Mouse (Mus musculus) stomach, embryonic 16.5 days (tissue): Measurements from ENCODE around the gene Cdc123. TPM values are rescaled to one million over a fixed set of nuclear protein-coding genes. Genes with fewer than 3 reads are reported as not detected.

Experiments used
- ATAC-seq: fragments of 200-750 bp; cut with Nextera tagmentation; 2 replicates; pipeline ENCODE4 v1.8.0; 2017; ENCODE audit warnings: moderate number of reproducible peaks, moderate TSS enrichment; ENCODE audit not compliant: insufficient read depth, low FRiP score
- H3K27ac ChIP-seq: fragments of 300-500 bp; sonication (generic); 2 replicates; pipeline ENCODE4 v1.5.1; 2014; ENCODE audit warnings: low read length
- H3K27me3 ChIP-seq: fragments of 300-500 bp; sonication (generic); 2 replicates; pipeline ENCODE4 v1.6.1; 2014; ENCODE audit warnings: low read length, control low read depth, mixed read lengths; ENCODE audit not compliant: control insufficient read depth, insufficient read depth
- H3K36me3 ChIP-seq: fragments of 300-500 bp; sonication (generic); 2 replicates; pipeline ENCODE4 v1.6.1; 2014; ENCODE audit warnings: low read length; ENCODE audit not compliant: control insufficient read depth, insufficient read depth
- H3K4me1 ChIP-seq: fragments of 300-500 bp; sonication (generic); 2 replicates; pipeline ENCODE4 v1.6.1; 2014; ENCODE audit warnings: low read length, control low read depth, mixed read lengths; ENCODE audit not compliant: control insufficient read depth, insufficient read depth
- H3K4me2 ChIP-seq: fragments of 300-500 bp; sonication (generic); 2 replicates; pipeline ENCODE4 v1.6.1; 2014; ENCODE audit warnings: low read depth, low read length, mixed read lengths
- H3K4me3 ChIP-seq: fragments of 300-500 bp; sonication (generic); replicated peaks from 2 replicates; pipeline ENCODE4 v1.5.1; 2014; ENCODE audit warnings: mild to moderate bottlenecking, low read length
- H3K9ac ChIP-seq: fragments of 300-500 bp; sonication (generic); 2 replicates; pipeline ENCODE4 v1.6.1; 2014; ENCODE audit warnings: low read length
- H3K9me3 ChIP-seq: fragments of 300-500 bp; sonication (generic); replicated peaks from 2 replicates; pipeline ENCODE4 v1.6.1; 2016; ENCODE audit warnings: low read length, control low read depth; ENCODE audit not compliant: control insufficient read depth
- WGBS: fragments of 180-500 bp; shearing (Covaris S2); extraction: QIAGEN DNeasy Blood & Tissue Kit; methylation state at CpG from one replicate; pipeline ENCODE4 v1.1.7; 2014; 5-methylcytosine and 5-hydroxymethylcytosine counted together
- polyA plus RNA-seq: library from polyadenylated mRNA; unstranded; fragments of >200 nt; fragmentation: Nextera tagmentation; extraction: Ambion mirVana; gene quantifications from 2 replicates; pipeline ENCODE4 v1.2.1, GENCODE M21; 2015

Cdc123 gene
- polyA plus RNA-seq, 1 experiment from 2014 or later = 278 TPM

DNA sequence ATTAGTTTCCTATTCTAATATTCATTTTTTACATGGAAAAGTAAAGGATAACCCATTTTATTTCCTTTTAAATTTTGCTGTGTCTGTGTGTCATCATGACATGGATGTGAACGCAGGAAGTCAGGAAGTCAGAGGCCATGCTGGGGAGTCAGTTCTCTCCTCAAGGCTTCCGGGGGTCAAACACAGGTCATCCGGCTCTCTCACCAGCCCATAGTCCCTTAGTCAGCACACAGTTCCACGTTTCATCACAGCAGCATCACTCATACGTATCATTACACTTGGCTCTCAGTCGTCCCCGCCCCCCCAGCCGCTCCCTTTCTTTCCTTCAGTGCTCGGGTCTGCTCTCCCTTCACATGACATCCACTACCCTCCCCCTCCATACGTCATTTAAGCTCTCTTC, 51.2 kb downstream of the Cdc123 start:
- 82% methylated on average over 10 of the region's 10 CpGs for WGBS
- H3K27ac ChIP-seq = no peak overlapping the region
- no peak overlapping the region for H3K9ac ChIP-seq
- peaks cover 24% of the 10 kb centered on the region for H3K36me3 ChIP-seq
- H3K9me3 ChIP-seq = no peaks in the 10 kb centered on the region
- H3K4me2 ChIP-seq = no peak overlapping the region
- no peak overlapping the region for H3K4me3 ChIP-seq
- no peaks in the 10 kb centered on the region for H3K4me1 ChIP-seq
- ATAC-seq = no peak
- H3K27me3 ChIP-seq = no peaks in the 10 kb centered on the region

DNA sequence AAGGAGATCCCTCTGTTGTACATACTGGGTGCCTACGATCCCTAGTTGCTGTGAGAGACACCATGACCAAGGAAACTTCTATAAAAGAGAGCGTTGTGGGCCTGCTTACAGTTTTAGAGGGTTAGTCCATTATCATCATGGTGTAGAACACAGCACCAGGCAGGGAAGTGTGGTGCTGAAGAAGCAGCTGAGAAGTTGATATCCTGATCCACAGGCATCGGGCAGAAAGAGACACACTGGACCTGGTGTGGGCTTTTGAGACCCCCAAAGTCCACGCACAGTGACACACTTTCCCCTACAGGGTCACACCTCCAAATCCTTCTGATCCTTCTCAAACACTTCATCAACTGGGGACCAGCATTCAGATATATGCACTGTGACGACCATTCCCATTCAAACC, 52.9 kb downstream of the Cdc123 start:
- Histone ChIP-seq H3K9ac (no peak overlapping the region), H3K4me2 (no peak overlapping the region), H3K9me3 (no peaks in the 10 kb centered on the region), H3K4me1 (no peaks in the 10 kb centered on the region), H3K27ac (no peak overlapping the region), H3K36me3 (peaks cover 24% of the 10 kb centered on the region), H3K4me3 (no peak overlapping the region), H3K27me3 (no peaks in the 10 kb centered on the region)
- no peak for ATAC-seq
- 93% methylated on average over 5 of the region's 5 CpGs for WGBS

DNA sequence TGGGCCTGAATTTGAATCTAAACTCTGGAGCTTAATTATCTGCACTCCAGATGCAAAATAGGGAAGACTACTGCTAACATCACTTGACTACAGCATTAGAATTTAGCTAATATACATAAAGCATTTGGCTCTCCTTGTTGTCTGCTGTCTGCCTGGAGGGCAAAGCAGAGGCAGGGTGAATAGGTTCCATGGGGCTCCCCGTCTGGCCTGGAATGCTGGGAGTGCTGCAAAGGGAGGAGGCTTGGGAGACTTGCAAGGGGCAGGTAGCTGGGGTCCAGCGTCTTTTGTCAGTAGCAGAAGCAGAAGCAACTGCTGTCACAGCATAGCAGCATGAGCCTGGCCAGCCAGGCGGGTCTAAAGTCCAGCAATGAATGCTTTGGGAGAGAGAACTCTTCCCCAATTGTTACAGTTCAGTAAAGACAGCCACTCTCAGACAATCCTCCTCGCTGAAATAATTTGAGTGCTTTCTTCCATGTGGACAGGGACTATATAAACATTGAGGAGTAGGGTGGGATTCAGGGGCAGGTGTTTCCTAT, 55.3 kb downstream of the Cdc123 start:
- H3K4me1 ChIP-seq = no peaks in the 10 kb centered on the region
- H3K9me3 ChIP-seq = no peaks in the 10 kb centered on the region
- no peak overlapping the region for H3K9ac ChIP-seq
- H3K4me2 ChIP-seq = no peak overlapping the region
- no peak overlapping the region for H3K27ac ChIP-seq
- 30% methylated on average over 4 of the region's 4 CpGs for WGBS
- H3K4me3 ChIP-seq = no peak overlapping the region
- H3K27me3 ChIP-seq = no peaks in the 10 kb centered on the region
- no peak for ATAC-seq
- peaks cover 7% of the 10 kb centered on the region for H3K36me3 ChIP-seq

DNA sequence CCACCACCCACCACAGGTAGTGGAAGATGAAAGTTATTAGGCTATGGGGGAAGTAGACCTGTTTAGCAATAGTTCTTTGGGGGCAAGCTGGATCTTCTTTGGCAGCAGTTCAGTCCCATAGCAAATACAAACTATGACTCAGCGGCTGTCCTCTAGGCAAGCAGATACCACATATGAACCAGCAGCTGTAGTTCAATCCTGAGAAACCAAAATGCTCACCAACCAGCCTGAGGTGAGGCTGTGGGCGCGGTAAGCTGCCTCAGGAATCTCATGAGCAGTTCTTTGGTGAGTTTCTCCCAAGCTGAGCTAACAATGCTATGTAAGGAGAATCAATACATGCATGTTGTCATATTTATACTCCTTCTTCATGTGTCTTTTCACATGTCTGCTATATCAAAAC, 57.6 kb downstream of the Cdc123 start:
- Histone ChIP-seq H3K4me2 (no peak overlapping the region), H3K27me3 (no peaks in the 10 kb centered on the region), H3K4me1 (no peaks in the 10 kb centered on the region), H3K4me3 (no peak overlapping the region), H3K27ac (no peak overlapping the region), H3K36me3 (no peaks in the 10 kb centered on the region), H3K9me3 (no peaks in the 10 kb centered on the region), H3K9ac (no peak overlapping the region)
- ATAC-seq = no peak
- 83% methylated on average over 3 of the region's 3 CpGs for WGBS

DNA sequence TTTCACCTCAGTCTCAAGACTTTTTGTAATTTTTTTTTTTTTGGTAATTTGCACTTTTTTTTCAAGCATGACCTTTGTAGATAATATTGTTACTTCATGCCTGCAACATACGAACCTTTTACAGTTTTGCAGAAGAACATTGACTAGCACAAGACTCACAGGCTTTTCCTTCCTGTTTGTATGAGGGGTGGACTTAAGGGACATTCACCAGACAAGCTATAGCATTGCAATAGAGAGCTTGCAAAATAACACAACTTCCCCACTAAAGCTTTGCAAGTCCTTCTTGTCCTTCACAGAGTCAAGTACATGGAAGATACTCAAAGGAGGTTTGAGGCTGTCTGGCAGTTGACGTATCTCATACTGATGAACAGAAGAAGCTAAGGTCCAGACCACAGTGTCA, 72.5 kb downstream of the Cdc123 start:
- Histone ChIP-seq H3K36me3 (no peaks in the 10 kb centered on the region), H3K9me3 (no peaks in the 10 kb centered on the region), H3K4me1 (no peaks in the 10 kb centered on the region), H3K27me3 (no peaks in the 10 kb centered on the region), H3K4me3 (no peak overlapping the region), H3K9ac (no peak overlapping the region), H3K27ac (no peak overlapping the region), H3K4me2 (no peak overlapping the region)
- ATAC-seq = no peak
- 73% methylated on average over 2 of the region's 2 CpGs for WGBS

DNA sequence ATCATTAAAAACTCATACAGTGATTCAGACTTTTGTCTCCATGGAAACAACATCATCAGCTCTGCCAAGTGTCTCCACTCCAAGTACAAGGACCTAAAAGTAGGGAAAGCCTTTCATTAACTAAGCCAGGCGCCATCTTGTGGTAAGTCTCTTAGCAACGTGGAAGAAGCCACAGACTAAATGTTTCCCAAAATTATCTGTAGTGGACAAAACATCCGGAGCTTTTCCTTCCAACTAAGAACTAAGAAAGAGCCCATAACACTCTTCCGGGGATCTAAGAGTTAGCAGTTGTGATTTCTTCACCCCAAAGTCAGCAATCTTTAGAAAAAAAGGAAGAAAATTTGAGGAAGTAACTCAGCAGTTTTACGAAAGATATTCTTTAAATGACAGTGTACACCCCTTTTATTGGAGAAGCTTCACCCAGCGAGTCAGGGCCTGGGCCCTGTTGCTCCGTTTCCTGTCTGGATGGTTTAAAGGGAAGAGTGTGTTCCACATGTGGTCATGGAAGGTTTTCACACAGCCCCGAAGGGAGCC, 74.2 kb downstream of the Cdc123 start:
- H3K27ac ChIP-seq = no peak overlapping the region
- ATAC-seq = no peak
- H3K27me3 ChIP-seq = no peaks in the 10 kb centered on the region
- H3K36me3 ChIP-seq = no peaks in the 10 kb centered on the region
- no peak overlapping the region for H3K9ac ChIP-seq
- no peaks in the 10 kb centered on the region for H3K4me1 ChIP-seq
- H3K4me3 ChIP-seq = no peak overlapping the region
- H3K4me2 ChIP-seq = no peak overlapping the region
- 42% methylated on average over 8 of the region's 8 CpGs for WGBS
- no peaks in the 10 kb centered on the region for H3K9me3 ChIP-seq

DNA sequence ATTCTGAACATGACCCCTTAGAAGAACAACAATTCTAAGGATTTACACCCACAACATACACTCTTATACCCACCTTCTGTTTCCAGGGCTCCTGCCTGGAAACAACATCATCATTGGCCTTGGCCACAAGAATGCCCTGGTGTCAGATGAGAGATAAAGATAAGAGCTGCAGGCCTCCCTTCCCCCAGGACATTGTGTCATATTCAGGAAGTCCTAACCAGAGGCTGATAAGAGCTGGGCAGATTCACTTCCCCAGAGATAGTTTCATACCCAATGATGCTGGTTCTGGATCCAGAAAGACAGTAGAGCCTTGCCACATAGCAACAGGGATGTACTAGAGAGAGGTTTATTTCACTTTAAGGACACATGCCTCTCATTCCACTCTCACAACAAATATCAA, 75.3 kb downstream of the Cdc123 start:
- Histone ChIP-seq H3K27me3 (no peaks in the 10 kb centered on the region), H3K4me1 (no peaks in the 10 kb centered on the region), H3K36me3 (no peaks in the 10 kb centered on the region), H3K27ac (no peak overlapping the region), H3K4me3 (no peak overlapping the region), H3K9ac (no peak overlapping the region), H3K4me2 (no peak overlapping the region), H3K9me3 (no peaks in the 10 kb centered on the region)
- no peak for ATAC-seq

DNA sequence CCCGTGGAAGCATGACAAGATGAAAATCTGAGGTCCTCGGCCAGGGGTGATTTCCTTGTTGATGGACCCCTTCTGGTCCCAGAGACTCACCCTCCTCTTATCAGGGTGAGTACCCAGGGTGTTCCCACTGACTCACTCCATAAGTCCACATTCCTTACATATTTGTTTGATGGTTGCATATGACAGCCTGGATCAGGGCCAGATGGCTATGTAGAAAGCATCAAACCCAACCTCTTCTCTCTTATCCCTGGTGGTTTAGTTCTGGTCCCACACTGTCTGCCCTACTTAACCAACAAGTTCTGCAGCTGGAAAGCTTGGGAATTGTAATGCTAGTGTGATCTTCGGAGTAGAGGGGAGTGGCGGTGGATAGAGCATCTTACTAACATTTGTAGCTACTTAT, 76.0 kb downstream of the Cdc123 start:
- H3K4me2 ChIP-seq = no peak overlapping the region
- ATAC-seq = no peak
- no peak overlapping the region for H3K4me3 ChIP-seq
- no peak overlapping the region for H3K27ac ChIP-seq
- H3K36me3 ChIP-seq = no peaks in the 10 kb centered on the region
- H3K27me3 ChIP-seq = no peaks in the 10 kb centered on the region
- no peaks in the 10 kb centered on the region for H3K4me1 ChIP-seq
- 91% methylated on average over 4 of the region's 4 CpGs for WGBS
- H3K9me3 ChIP-seq = no peaks in the 10 kb centered on the region
- H3K9ac ChIP-seq = no peak overlapping the region

DNA sequence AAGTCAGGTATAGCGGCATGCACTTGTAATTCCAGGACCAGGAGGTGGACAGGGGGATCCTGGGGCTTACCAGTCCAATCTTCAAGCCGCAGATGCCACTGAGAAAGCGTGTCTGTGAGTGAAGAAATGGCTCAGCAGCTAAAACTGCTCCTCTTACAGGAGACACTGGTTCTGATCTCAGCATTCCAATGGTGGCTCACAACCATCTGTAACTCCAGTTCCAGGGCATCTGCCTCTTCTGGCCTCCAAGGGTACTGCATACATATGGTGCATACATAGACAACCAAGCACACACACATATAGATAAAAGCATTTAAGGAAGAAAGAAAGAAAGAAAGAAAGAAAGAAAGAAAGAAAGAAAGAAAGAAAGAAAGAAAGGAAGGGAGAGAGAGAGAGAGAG, 82.9 kb downstream of the Cdc123 start:
- WGBS = 95% methylated on average over 3 of the region's 3 CpGs
- no peak overlapping the region for H3K27ac ChIP-seq
- ATAC-seq = no peak
- no peaks in the 10 kb centered on the region for H3K36me3 ChIP-seq
- H3K4me1 ChIP-seq = no peaks in the 10 kb centered on the region
- H3K9ac ChIP-seq = no peak overlapping the region
- H3K27me3 ChIP-seq = no peaks in the 10 kb centered on the region
- no peak overlapping the region for H3K4me3 ChIP-seq
- no peaks in the 10 kb centered on the region for H3K9me3 ChIP-seq
- H3K4me2 ChIP-seq = no peak overlapping the region
